Mouse (Mus musculus) spleen, postnatal 0 days (tissue): ENCODE data around the gene Olfr281. TPM values are rescaled to one million over a fixed set of nuclear protein-coding genes. Genes with fewer than 3 reads are reported as not detected.

Source experiments
- polyA plus RNA-seq: library from polyadenylated mRNA; unstranded; fragments of >200 nt; fragmentation: Nextera tagmentation; extraction: Ambion mirVana; gene quantifications from 2 replicates; pipeline ENCODE4 v1.2.1, GENCODE M21; 2015

Gene Olfr281
- polyA plus RNA-seq, result not detected in 2 replicates

DNA sequence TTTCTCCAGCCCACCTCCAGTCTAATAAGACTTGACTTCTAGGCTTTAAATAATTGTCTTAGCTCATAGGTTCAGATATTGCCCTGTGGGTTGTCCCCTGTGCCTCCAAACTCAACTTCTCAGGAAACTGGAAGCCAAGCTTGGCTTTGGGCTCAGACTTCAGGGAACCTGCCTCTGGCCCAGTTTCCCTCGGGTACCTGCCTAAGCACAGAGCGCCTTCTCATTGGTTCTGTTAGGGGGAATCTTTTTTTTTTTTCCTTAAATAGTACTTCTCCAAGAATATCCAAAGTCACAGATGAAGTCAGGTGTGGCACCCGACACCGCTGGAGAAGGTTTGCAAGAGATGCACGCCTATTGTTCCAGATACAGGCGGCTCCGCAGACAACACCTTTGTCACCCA, at the start of gene Olfr281:
Gene Olfr281, plus strand, starts transcription at position 301 of the 400 bp plus-strand sequence.

DNA sequence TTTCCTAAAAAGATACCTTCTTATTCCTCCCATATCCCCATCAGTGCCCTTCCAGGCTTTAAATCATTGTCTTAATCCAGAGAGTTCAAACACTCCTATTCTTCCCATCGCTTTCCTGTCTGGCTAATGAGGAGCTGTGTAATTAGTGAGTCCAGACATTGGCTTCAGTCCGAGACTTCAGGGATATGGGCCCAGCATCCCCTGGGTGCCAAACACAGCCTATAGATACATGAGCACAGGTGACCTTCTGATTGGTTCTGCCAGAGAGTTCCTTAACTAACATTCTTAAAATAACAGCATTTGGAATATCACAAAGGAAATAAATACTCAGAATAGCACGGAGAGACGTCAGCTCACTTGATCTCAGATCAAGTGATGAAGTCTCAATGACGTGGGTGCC, 21.5 kb upstream of the Olfr281 start, which contains the start of gene Olfr282:
Gene Olfr282, plus strand, starts transcription at position 301 of the 400 bp plus-strand sequence.

DNA sequence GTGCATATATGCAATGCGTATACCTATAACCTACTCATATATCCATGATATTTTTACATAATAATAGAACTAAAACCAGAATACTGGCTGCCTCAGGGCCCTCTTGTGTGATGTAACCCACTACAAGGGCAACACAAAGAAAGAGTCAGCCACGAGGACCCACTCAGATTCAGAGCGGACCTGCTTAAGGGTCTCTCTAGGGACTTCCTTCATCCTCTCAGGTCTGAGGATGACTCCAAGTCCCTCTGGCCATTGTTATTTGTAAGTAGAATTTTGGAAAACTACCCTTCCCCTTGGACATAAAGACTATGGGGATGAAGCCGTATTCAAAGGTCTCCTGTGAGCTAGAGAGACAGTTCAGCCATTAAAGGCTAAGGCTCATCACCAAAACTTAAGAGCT, 17.2 kb downstream of the Olfr281 start, which contains the start of gene OR5BS1P:
Gene OR5BS1P, plus strand, starts transcription at position 301 of the 400 bp plus-strand sequence.

DNA sequence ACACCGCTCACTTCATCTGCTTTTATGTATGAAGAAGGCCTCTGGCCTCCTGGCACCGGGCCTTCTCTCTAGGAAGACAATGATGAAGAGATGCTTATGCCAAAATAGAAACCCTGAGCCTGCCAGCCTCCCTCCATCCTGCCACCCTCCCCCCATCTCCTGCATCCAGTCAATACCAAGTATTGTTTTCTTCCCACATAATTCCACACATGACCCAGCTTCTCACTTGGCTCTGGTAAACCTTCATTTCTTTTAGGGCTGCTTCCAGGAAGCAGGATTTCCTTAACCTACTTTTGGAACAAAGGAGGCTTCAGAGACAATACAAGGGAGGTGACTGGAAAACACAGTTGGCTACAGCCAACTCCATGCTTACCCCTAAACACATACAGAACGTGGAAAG, 30.3 kb downstream of the Olfr281 start, which contains the start of gene Lalba:
Gene Lalba, minus strand, starts transcription at position 21 of the 400 bp plus-strand sequence.

DNA sequence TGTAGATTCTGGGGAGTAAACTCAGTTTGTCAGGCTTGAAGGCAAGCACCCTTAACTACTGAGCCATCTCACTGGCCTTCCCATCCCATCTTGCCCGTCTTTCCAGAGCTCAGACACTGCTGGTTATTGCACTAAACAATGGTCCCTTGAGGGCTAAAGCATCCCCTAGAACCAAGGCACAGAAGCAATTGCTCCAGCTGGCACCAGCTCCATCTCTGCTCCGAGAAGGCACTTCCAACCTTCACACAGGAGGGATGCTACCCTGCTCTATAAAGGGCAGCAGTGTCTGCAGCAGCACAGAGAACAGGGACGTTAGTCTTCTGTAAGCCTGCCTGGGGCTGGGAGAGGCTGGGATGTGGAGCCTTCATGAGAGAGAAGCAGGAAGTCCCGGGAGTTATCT, 39.7 kb downstream of the Olfr281 start, which contains the start of gene Olfr279:
Gene Olfr279, plus strand, starts transcription at position 301 of the 400 bp plus-strand sequence.

Other genes starting within 250 kb of the Olfr281 start
- gene Gm44579, start 231.6 kb upstream of the Olfr281 start, polyA plus RNA-seq, result not detected in 2 replicates
- gene Olfr287, start 231.5 kb upstream of the Olfr281 start, polyA plus RNA-seq, result not detected in 2 replicates
- gene Olfr286, start 218.1 kb upstream of the Olfr281 start, polyA plus RNA-seq, result not detected in 2 replicates
- not detected in 2 replicates for gene H1fnt, start 195.3 kb upstream of the Olfr281 start, polyA plus RNA-seq
- 0.10 and 0.13 TPM in 2 replicates for gene Zfp641, start 156.4 kb upstream of the Olfr281 start, polyA plus RNA-seq
- gene Olfr285, start 135.2 kb upstream of the Olfr281 start, polyA plus RNA-seq, result not detected in 2 replicates
- gene Olfr284, start 111.6 kb upstream of the Olfr281 start, polyA plus RNA-seq, result not detected in 2 replicates
- not detected in 2 replicates for gene Olfr283, start 71.6 kb upstream of the Olfr281 start, polyA plus RNA-seq
- gene Olfr282, start 21.4 kb upstream of the Olfr281 start, polyA plus RNA-seq, result not detected in 2 replicates
- not detected in 2 replicates for gene OR5BS1P, start 17.3 kb downstream of the Olfr281 start, polyA plus RNA-seq
- 0.26 and 0.63 TPM in 2 replicates for gene Lalba, start 30.1 kb downstream of the Olfr281 start, polyA plus RNA-seq
- not detected in 2 replicates for gene Olfr279, start 39.8 kb downstream of the Olfr281 start, polyA plus RNA-seq
- 50.7 and 51.7 TPM in 2 replicates for gene Kansl2, start 81.7 kb downstream of the Olfr281 start, polyA plus RNA-seq
- 35.3 and 37.5 TPM in 2 replicates for gene Ccnt1, start 118.3 kb downstream of the Olfr281 start, polyA plus RNA-seq
- 0.25 TPM in 1 of 2 replicates, not detected in the other for gene 4930415O20Rik, start 118.4 kb downstream of the Olfr281 start, polyA plus RNA-seq
- gene Adcy6, start 157.5 kb downstream of the Olfr281 start, polyA plus RNA-seq, result 10.8 and 11.4 TPM in 2 replicates
- gene Cacnb3, start 178.3 kb downstream of the Olfr281 start, polyA plus RNA-seq, result 2.7 and 5.0 TPM in 2 replicates
- gene Ddx23, start 210.3 kb downstream of the Olfr281 start, polyA plus RNA-seq, result 17.7 and 19.2 TPM in 2 replicates
- gene Rnd1, start 224.9 kb downstream of the Olfr281 start, polyA plus RNA-seq, result 2.0 and 4.0 TPM in 2 replicates